Comparison of ENCODE assay signal across 9 mouse cellular contexts in genomic region chr19:46991145-46991544, GRCm38 (mm10). TPM values are rescaled to one million over a fixed set of nuclear protein-coding genes. Genes with fewer than 3 reads are reported as not detected.
DNase-seq lines count a peak whose midpoint lies in the region; ATAC-seq and TF ChIP-seq lines count a peak whose summit lies in the region.
"Had no signal": no experiment of that assay in that cellular context is flagged by ENCODE, and none has a peak within 500 bp of the region (broad histone marks: within the 10 kb centered on the region; RNA-seq: fewer than 3 reads in every experiment).

No protein-coding gene starts in this region.

- no peak for TF ChIP-seq EP300 in lung, postnatal 0 days (IDR thresholded peaks at IDR 0.05)

- H3K4me2 ChIP-seq in lung, postnatal 0 days (replicated peaks; ENCODE audit: low read depth, low read length): no peak overlapping the region
- H3K4me2 ChIP-seq: limb, embryonic 13.5 days had no signal

- no peak overlapping the region for H3K27ac ChIP-seq in lung, postnatal 0 days (ENCODE audit: low read length)
- H3K27ac ChIP-seq: limb, embryonic 13.5 days had no signal

- H3K27me3 ChIP-seq in E14TG2a.4 (ENCODE audit: insufficient read depth, low read length): peaks cover 7% of the 10 kb centered on the region; the same call in 1 of the 2 replicates
- no peaks in the 10 kb centered on the region for H3K27me3 ChIP-seq in lung, postnatal 0 days (replicated peaks; ENCODE audit: insufficient read depth, low read length)
- H3K27me3 ChIP-seq: limb, embryonic 13.5 days had no signal

- peaks cover 84% of the 10 kb centered on the region for H3K4me1 ChIP-seq in E14TG2a.4 (replicated peaks; ENCODE audit: low read depth, low read length)
- no peaks in the 10 kb centered on the region; the same call in 1 of the 2 replicates for H3K4me1 ChIP-seq in lung, postnatal 0 days (ENCODE audit: insufficient read depth, low read depth, low read length)

- no peak overlapping the region for H3K4me3 ChIP-seq in E14TG2a.4 (replicated peaks; ENCODE audit: low read length)
- H3K4me3 ChIP-seq in lung, postnatal 0 days (ENCODE audit: low read depth, low read length): no peak overlapping the region
- H3K4me3 ChIP-seq: limb, embryonic 13.5 days had no signal

- WGBS in lung, postnatal 0 days: 8% methylated on average over 5 of the region's 5 CpGs

- H3K9me3 ChIP-seq in E14TG2a.4 (ENCODE audit: low read length): no peaks in the 10 kb centered on the region
- H3K9me3 ChIP-seq in lung, postnatal 0 days (ENCODE audit: low read length): no peaks in the 10 kb centered on the region
- H3K9me3 ChIP-seq: limb, embryonic 13.5 days had no signal

- peak; percentile 60 for ATAC-seq in common myeloid progenitor, adult 5-6 weeks (replicated peaks; ENCODE audit: low read depth, poor library complexity, severe bottlenecking)
- peak; percentile 45 for ATAC-seq in lung, postnatal 0 days

- peak; percentile 95 for TF ChIP-seq CTCF in E14TG2a.4 (conservative IDR thresholded peaks at IDR 0.05; ENCODE audit: low read length)
- peak; percentile 98 for TF ChIP-seq CTCF in lung, postnatal 0 days (IDR thresholded peaks at IDR 0.05)

- no peak overlapping the region for H3K9ac ChIP-seq in lung, postnatal 0 days (replicated peaks; ENCODE audit: low read depth)
- H3K9ac ChIP-seq: limb, embryonic 13.5 days had no signal

- H3K36me3 ChIP-seq in E14TG2a.4 (ENCODE audit: insufficient read depth, low read length): no peaks in the 10 kb centered on the region
- no peaks in the 10 kb centered on the region for H3K36me3 ChIP-seq in lung, postnatal 0 days (ENCODE audit: insufficient read depth, low read length)
- H3K36me3 ChIP-seq: limb, embryonic 13.5 days had no signal

- DNase-seq in adrenal gland, adult (ENCODE audit: inconsistent age in 2 of 2, low spot score in 1 of 2): peak; percentile 81 to 96
- peak; percentile 70 to 81 for DNase-seq in gastrocnemius, postnatal 4 days (ENCODE audit: low spot score in 2 of 2)
- DNase-seq in kidney, postnatal 25 days: peak; percentile 84 to 91
- DNase-seq in lung, postnatal 0 days (ENCODE audit: low spot score): peak; percentile 91
- peak; percentile 84 to 90 for DNase-seq in right cerebral cortex, adult 2 months (ENCODE audit: low spot score in 2 of 2)
- peak; percentile 86 for DNase-seq in urinary bladder, postnatal 14 days (ENCODE audit: low spot score)

RNA-seq across cellular contexts. Expression of gene Ina, which starts 23.4 kb away (rescaled TPM):
- total RNA-seq in common myeloid progenitor, adult 5-6 weeks (2017): 0.34 and 0.64 TPM in 2 replicates
- under 1 TPM; 0.08 to 0.25 TPM for total RNA-seq in gastrocnemius, postnatal 4 days (2021)
- 0.04 and 0.08 TPM in 2 replicates for polyA plus RNA-seq in lung, postnatal 0 days (2015; fragmentation: Nextera tagmentation; extraction: Ambion mirVana)

RNA-seq across cellular contexts. Expression of gene Nt5c2, which starts 23.8 kb away (rescaled TPM):
- 98.9 and 107 TPM in 2 replicates for total RNA-seq in common myeloid progenitor, adult 5-6 weeks (2017)
- total RNA-seq in gastrocnemius, postnatal 4 days (2021): 10 to 100 TPM; 68.7 to 80.2 TPM
- 45.3 and 45.5 TPM in 2 replicates for polyA plus RNA-seq in lung, postnatal 0 days (2015; fragmentation: Nextera tagmentation; extraction: Ambion mirVana)

RNA-seq across cellular contexts. Expression of gene Pcgf6, which starts 59.6 kb away (rescaled TPM):
- total RNA-seq in common myeloid progenitor, adult 5-6 weeks (2017): 20.9 and 21.6 TPM in 2 replicates
- 1 to 10 TPM; 5.3 to 7.0 TPM for total RNA-seq in gastrocnemius, postnatal 4 days (2021)
- polyA plus RNA-seq in lung, postnatal 0 days (2015; fragmentation: Nextera tagmentation; extraction: Ambion mirVana): 6.8 and 7.5 TPM in 2 replicates
